Mouse (Mus musculus): ENCODE measurements around the gene Arl8a. TPM values are rescaled to one million over a fixed set of nuclear protein-coding genes. Genes with fewer than 3 reads are reported as not detected.
A peak's percentile ranks its signal among the peaks of the same experiment; 100 is the strongest.

The Arl8a gene
- total RNA-seq, 1 experiment from 2014 or later = 55.1 TPM

DNA sequence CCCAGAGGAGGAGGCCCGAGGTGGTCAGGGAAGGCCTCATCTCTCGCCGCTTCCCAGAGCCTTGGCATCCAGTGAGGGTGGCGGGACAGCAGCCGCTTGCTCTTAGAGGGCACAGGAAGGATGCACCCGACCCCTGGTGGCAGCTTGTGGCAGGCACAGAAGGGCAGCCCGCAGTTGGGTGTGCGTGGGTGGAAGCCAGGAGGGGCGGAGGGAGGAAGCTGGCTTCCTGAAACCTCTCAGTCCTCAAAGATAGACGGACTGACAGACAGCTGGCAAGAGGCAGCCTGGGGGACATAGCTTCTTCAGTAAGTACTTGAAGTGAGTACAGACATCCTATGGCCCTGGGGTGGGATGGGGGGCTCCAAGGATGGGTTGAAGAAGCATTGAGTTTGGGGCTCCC is 14.2 kb upstream of the Arl8a start, which contains the start of gene Ptpn7:
Gene Ptpn7 (plus strand): TSS at position 228 of the 400 bp plus-strand sequence.
- ATAC-seq (replicated peaks; ENCODE audit: insufficient number of reproducible peaks, low FRiP score, low TSS enrichment, poor library complexity, severe bottlenecking) = peak; percentile 79

DNA sequence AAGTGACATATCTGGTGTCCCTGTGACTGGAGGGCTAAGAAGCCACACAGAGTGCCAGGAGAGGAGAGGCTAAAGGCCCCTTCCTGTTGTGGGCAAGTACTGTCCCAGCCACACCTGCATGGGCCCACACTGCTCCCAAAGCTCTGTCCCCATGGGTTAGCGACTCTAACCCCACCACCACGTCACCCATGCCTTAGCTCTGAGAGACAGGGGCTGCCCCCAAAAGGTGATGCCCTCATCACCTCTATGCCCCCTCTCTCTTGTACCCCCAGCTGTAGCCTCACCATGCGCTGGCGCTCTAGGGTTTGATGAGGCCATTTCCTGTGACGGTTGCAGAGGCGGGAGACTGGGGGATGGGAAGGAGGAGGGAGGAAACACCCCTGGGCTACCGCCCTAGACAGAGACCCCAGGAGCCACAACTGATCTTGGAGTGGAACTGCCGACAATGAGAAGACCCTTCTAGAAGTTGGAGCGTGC is 13.7 kb upstream of the Arl8a start:
- ATAC-seq (replicated peaks; ENCODE audit: insufficient number of reproducible peaks, low FRiP score, low TSS enrichment, poor library complexity, severe bottlenecking) = 0 out of 2 replicates have a peak, but pooled peaks have one; percentile 2

GRCm38 (mm10) chr1:135133678-135134435 is 12.8 kb upstream of the Arl8a start:
- no peak for ATAC-seq (replicated peaks; ENCODE audit: insufficient number of reproducible peaks, low FRiP score, low TSS enrichment, poor library complexity, severe bottlenecking)

GRCm38 (mm10) chr1:135135111-135135787 is 11.4 kb upstream of the Arl8a start:
- ATAC-seq (replicated peaks; ENCODE audit: insufficient number of reproducible peaks, low FRiP score, low TSS enrichment, poor library complexity, severe bottlenecking) = no peak

DNA sequence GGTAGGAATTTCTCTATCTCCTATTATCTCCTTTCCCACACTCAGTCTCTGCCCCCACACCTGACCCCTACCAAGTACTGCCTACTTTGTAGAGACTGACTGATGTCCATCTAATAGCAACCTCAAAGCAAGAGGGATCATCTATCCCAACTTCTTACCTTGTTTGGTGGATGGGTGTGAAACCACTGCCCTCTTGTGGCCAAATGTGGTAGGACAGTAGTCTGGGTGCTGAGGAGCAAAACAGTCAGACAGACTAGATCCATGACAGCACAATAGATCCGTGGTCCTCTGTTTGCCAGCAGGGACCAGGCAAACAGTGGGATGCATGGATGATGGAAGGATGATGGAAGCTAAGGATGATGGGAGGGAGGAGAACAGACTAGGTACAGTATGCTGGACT is 10.1 kb upstream of the Arl8a start:
- peak; percentile 45; the same call in 1 of the 2 replicates for ATAC-seq (replicated peaks; ENCODE audit: insufficient number of reproducible peaks, low FRiP score, low TSS enrichment, poor library complexity, severe bottlenecking)

DNA sequence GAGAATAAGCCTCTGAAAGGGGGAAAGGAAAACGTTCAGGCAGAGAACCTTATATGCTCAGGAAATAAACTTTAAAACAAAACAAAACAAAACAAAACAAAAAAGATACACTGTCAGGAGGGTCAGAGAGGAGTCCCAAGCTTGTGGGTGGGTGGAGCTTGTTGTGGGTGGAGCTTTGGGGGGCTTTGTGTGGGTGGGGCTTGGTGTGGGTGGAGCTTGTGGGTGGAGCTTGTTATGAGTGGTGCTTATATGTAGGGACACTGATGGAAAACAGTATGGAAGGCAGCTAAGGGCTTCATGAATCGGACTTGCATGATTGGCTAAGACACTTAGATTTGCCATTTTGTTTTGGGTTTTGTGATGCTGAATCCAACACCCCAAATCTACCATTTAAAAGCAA is 6.7 kb upstream of the Arl8a start:
- ATAC-seq (replicated peaks; ENCODE audit: insufficient number of reproducible peaks, low FRiP score, low TSS enrichment, poor library complexity, severe bottlenecking) = no peak

DNA sequence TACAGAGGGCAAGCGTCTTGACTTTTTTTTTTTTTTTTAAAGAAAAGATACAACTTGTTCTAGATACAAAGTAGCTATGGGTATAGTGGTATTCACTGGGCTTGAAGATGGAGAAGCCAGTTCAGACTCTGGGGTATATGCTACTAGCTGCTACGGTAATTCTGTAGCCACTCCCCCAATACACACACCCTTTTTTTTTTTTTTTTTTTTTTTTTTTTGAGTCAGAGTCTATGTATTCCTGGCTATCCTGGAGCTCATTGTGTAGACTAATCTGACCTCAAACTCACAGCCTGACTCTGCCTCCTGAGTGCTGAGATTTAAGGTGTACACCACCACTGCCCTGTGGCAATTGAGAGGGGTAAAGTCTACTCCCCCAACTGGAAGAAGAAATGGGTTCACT is 4.2 kb upstream of the Arl8a start:
- no peak for ATAC-seq (replicated peaks; ENCODE audit: insufficient number of reproducible peaks, low FRiP score, low TSS enrichment, poor library complexity, severe bottlenecking)

DNA sequence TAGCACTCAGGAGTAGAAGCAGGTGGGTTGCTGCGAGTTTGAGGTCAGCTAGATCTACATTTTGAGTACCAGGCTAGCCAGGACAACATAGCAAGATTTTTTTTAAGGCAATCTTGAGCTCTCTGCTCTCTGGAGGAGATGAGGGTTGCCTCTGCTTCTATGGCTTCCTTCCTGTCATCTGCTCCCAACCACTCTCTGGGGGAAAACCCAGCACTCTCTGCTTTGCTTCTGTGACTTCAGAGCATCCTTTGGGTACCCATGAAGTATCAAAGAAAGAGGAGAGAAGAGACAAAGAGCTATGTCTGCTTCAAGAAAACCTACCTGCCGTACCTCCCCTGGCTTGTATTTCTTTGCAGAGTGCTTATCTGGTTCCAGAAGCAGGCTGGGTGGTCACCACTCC is 2.7 kb upstream of the Arl8a start:
- no peak for ATAC-seq (replicated peaks; ENCODE audit: insufficient number of reproducible peaks, low FRiP score, low TSS enrichment, poor library complexity, severe bottlenecking)

GRCm38 (mm10) chr1:135146946-135147701 is 500 bp downstream of the Arl8a start:
- peak; percentile 67 for ATAC-seq (replicated peaks; ENCODE audit: insufficient number of reproducible peaks, low FRiP score, low TSS enrichment, poor library complexity, severe bottlenecking)

DNA sequence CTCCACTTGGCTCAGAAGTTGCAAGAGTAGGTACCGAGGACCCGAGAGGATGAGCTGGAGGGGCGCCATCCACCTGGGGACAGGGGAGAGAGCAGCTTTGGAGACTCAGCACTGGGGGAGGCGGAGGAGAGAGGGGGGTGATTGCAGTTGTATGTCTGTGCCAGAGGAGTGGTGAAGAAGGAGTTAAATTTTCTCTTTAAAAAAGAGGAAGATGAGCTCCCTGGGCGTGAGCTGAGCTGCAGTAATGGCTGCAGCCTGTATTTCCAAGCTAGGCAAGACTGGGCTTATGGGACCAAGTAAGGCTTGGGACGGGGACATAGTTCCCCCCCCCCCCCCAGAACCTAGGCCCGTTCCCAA is 1.1 kb downstream of the Arl8a start:
- peak; percentile 61 for ATAC-seq (replicated peaks; ENCODE audit: insufficient number of reproducible peaks, low FRiP score, low TSS enrichment, poor library complexity, severe bottlenecking)

- ATAC-seq (replicated peaks; ENCODE audit: insufficient number of reproducible peaks, low FRiP score, low TSS enrichment, poor library complexity, severe bottlenecking) = no peak
These were observed 1.9 kb downstream of the Arl8a start for GRCm38 (mm10) chr1:135148476-135148875.

GRCm38 (mm10) chr1:135148996-135149395 is 2.4 kb downstream of the Arl8a start:
- no peak for ATAC-seq (replicated peaks; ENCODE audit: insufficient number of reproducible peaks, low FRiP score, low TSS enrichment, poor library complexity, severe bottlenecking)

DNA sequence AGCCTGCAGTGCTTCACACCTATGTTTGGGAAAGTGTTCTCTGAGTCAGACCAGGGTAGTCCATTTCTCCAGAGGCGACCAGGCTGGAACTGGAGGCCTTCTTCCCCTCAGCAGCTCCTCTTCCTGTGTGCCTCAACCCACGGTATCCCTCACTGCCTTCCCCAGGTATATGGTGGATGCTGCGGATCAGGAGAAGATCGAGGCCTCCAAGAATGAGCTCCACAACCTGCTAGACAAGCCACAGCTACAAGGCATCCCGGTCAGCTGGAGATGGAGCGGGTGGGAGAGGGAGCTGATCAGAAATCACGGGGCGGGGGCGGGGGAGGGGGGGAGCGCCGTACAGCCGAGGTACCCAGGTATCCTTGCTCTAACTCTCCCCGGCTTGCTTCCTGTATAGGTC is 7.4 kb downstream of the Arl8a start:
- ATAC-seq (replicated peaks; ENCODE audit: insufficient number of reproducible peaks, low FRiP score, low TSS enrichment, poor library complexity, severe bottlenecking) = no peak

- peak; percentile 74; the same call in 1 of the 2 replicates for ATAC-seq (replicated peaks; ENCODE audit: insufficient number of reproducible peaks, low FRiP score, low TSS enrichment, poor library complexity, severe bottlenecking)
These were observed 7.9 kb downstream of the Arl8a start for GRCm38 (mm10) chr1:135154411-135154959.

DNA sequence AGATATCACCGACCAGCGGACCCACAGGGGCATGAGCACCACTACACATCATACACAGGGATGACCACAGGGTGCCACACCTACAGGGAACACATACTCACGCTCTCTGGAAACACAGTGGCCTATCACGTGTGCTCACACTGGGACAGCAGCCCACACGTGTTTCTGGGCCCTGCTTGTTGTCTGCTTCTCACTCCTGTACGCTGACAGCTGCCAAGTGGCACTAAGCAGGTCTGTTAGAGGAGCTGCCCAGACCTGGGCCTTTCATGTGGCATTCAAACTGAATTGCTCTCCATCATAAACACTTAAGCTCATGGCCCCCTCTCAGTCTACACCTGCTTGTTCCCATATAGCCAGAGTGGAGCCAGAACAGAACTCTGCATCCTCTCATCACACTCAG is 9.7 kb downstream of the Arl8a start:
- no peak for ATAC-seq (replicated peaks; ENCODE audit: insufficient number of reproducible peaks, low FRiP score, low TSS enrichment, poor library complexity, severe bottlenecking)

GRCm38 (mm10) chr1:135158633-135159032 is 12.0 kb downstream of the Arl8a start:
- ATAC-seq (replicated peaks; ENCODE audit: insufficient number of reproducible peaks, low FRiP score, low TSS enrichment, poor library complexity, severe bottlenecking) = no peak

DNA sequence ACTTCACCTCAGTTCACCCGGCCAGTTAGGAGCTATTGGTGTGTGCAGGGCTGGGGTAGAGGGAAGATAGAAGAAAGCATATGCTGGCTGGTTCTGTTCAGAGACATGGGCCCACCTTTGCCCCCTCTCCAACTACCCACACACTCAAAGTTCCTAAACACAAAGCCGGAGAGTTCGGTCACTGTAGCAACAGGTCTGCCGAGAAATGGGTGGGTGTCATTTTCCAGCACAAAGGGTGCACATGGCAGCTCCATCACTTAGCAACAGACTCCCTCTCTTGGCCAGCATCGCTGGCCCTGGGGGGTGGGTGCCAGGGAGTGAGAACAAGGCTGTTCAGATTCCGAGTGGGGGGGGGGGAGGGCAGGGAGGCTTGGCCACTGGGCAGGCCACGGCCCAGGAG is 12.4 kb downstream of the Arl8a start:
- no peak for ATAC-seq (replicated peaks; ENCODE audit: insufficient number of reproducible peaks, low FRiP score, low TSS enrichment, poor library complexity, severe bottlenecking)

- ATAC-seq (replicated peaks; ENCODE audit: insufficient number of reproducible peaks, low FRiP score, low TSS enrichment, poor library complexity, severe bottlenecking) = no peak
These were observed 13.0 kb downstream of the Arl8a start for GRCm38 (mm10) chr1:135159556-135160123.

All from monocyte, adult 5-6 weeks (primary cell).